Mouse (Mus musculus) urinary bladder, postnatal 4 days (tissue): ENCODE results near the gene Zfp420.
"Not testable (repeated sequence)": the region's sequence is repeated elsewhere in the genome, so short reads cannot be mapped to it uniquely, and the experiment has no call there.

ENCODE experiments used
- DNase-seq, 2 experiments: peaks; one replicate each; pipeline ENCODE4 v3.0.0; 2021 to 2022; ENCODE audit warnings: low spot score in 2 of 2

The Zfp420 gene

DNA sequence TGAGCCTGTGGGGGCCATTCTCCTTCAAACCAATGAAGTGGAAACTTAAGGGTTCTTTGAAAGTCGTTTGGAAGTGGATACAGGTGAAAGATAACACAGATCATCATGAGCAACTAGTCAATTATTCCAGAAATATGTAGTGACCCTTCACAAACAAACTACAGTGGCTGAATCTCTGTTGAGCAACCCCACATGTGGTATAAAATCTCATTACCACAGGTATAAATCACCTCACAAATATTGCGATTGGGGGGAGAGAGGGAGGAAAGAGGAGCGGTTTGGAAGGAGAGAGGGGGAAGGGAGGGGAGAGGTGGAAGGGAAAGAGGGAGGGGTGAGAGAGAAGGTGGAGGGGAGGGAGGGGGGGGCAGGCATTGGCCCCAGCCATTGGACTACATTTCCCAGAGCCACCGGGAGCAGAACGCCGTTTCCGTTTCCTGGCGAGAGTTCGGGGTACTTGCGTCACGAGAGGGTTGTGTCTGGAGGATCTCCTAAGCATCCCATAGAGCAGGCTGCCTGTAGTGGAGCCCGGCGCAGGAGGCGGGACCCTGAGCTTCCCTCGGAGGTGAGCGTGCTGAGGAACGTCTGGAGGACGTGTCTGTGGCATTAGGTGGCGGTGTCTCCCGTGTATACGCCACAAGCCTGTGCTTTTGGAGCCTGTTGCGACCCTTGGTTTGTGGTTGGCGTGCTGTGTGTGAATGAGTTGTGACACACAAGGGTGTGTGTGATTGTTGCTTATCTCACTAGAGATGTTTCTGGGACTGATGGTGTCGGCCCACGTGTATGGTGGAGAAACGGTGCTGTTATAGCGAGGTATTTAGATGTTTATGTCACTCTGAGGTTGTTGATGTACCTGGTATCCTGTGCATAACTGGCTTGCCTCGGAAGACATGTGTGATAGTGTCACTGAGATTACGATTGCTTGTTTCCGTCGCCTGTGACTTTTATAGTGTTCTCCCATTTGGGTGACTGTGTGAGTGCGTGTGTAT lies at the start of gene Zfp420:
Zfp420 (plus strand) TSS at position 448 of the 986 bp plus-strand sequence.
- DNase-seq: peak; percentile 77 to 81

DNA sequence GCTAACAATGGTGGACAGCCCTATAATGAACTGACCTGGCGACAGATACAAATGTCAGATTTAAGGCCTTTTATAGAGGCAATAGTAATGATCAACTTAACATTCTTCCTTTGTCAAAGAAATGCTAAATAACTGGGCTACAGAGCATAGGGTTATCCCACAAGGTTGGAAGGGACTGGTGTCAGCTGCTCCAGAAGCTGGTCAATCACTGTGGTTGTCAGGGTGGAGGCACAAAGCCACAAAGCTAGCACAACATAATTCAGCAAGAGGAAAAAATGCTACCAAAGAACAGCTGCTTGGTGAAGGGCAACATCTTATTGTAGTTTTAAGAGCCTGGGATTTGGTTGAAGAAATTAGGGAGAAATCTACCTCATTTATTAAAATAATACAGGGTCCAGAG lies 47.5 kb upstream of the Zfp420 start:
- no peak for DNase-seq

DNA sequence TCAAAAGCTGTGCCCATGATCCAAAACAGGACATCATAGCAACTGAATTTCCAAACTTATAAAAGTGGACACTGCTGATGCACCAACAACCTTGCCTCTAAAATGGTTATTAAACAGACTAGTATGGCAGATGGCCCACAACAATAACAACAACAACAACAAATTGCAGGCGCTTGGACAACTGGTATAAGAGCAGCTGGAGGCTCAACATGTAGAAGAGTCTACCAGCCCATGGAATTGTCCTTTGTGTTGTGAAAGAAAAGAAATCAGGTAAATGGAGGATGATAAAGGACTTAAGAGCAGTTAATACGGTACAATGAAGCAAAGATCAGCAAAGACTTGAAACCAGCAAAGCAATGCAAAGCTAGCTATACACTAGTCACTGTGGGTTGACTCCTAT lies 45.4 kb upstream of the Zfp420 start:
- no peak for DNase-seq

DNA sequence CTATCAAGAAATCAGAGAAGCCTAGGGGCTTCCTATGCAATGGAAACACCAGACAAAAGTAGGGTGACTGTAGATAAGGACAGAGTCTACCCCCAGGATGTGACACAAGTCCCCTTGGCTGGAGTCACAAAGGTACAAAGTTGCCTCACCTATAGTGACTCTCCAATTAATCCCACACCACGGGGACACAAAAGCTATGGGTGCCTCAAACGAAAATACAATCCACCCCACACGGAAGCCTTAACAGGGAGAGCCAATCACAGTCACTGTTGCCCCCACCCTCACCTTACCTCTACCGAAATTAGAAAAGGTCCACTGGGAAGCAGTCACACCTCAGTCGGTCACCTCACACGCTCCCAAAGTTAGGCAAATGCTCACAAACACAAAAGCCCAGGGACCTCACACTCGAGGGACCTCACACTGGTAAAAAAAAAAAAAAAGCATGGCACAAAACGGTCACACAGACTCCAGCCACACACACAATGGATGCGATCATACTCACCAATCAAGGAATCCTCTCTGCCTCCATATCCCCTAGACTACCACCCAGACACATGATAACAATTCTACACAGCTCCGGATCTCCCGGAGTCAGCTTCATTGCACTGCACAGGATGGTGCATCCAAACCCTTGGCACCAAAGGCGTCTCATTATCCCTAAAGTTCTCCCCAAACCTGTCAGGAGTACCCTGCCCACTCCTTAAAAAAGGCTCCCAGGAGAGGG lies 44.6 kb upstream of the Zfp420 start:
- no peak for DNase-seq

DNA sequence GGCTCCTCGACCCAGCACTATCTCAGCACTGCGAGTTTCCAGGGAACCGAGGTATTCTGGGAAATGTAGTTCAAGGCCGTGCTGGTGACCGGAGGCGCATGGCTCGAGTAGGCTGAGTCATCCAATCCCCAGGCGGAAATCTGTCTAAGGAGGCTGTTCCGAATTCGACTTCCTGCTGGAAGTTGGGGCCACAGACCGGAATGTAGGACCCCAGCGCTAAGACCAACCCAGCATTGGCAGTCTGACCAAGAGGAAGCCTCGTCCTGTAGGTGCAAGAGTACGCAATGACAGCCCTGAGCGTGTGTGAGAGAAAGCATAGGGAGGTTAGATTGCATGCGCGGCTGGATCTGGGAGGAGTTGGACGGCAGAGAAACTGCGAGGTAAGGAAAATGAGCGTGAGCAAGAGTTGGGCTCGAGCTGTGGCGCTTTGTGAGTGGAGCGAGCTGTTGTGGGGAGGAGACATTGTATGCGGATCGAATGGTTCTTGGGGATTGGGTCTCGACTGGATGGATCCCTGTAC lies 43.8 kb upstream of the Zfp420 start, which contains the start of gene Zfp790:
Zfp790 (plus strand) TSS at position 205 of the 520 bp plus-strand sequence.
- peak; percentile 83 to 84 for DNase-seq

DNA sequence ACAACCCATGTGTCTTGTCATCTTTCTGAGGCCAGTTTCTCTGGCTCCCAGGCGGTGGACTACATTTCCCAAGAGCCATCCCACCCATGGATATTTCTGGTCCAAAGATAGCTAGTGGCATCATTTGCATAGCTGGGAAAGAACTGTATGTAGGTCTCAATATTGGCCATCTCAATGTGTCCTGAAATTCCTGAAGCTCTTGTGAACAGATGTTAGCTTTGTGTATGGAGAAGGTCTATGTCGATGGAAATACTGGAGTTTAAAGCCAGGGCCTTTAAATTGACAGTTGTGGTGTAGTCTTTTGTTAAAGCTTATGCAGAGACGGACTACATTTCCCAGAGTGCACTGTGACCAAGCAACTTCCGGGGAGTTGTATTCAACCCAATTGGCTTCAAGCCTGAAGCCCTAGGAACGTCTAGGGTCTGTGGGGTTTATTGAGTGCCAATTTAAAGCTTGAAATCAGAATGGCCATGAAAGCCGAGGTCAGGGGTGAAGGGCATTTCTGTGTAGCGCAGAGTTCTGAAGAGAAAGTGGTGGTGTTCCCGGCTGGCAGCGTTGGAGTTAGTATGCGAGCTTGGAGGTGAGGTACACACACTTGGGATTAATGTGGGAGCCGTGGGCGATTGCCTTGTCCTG lies 41.0 kb upstream of the Zfp420 start:
- DNase-seq: peak in 1 of 2 experiments; percentile 38

DNA sequence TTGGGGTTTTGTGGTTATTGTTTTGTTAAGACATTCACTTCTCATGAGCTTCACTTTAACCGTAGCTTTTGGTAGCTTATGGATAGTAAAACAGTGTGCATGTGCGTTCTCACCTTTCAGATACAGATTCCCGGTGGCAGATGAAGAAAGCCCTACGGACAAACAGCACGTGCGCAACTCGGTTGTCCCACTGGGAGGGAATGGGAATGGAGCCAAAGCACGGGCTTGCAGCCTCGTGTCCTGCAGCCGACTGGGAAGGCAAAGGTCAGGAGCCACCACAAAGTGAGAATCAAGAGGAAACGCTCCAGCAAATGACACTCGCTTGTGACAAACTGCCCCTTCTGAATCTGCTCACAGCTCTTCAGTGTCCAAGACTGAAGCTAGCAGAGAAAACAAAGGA lies 31.8 kb upstream of the Zfp420 start:
- DNase-seq: no peak

DNA sequence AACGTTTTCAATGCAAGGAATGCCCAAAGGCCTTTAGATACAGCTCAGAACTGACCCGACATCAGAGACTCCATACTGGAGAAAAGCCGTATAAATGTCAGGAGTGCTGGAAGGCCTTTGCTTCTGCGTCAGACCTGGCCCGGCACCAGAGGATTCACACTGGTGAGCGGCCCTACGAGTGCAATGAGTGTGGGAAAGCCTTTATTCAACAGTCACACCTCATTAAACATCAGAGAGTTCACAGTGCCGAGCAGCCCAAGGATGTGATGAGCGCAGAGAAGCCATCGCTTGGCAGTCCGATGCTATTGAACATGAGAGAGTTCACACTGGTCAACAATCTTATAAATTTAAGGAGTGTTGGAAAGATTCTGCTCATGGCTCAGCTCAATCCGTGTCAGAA lies 30.0 kb upstream of the Zfp420 start:
- DNase-seq: no peak

DNA sequence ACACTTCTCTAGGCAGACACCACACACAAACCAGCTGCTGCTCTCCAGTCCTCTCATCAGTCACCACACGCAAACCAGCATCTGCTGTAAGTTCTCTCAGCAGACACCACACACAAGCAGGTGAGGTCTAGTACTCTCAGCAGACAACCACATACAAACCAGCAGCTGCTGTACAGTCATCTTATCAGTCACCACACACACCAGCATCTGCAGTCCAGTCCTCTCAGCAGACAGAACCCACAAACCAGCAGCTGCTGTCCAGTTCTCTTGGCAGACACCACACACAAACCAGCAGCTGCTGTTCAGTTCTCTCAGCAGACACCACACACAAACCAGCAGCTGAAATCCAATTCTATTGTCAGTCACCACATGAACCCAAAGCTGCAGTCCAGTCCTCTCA lies 23.0 kb upstream of the Zfp420 start:
- DNase-seq: no peak

DNA sequence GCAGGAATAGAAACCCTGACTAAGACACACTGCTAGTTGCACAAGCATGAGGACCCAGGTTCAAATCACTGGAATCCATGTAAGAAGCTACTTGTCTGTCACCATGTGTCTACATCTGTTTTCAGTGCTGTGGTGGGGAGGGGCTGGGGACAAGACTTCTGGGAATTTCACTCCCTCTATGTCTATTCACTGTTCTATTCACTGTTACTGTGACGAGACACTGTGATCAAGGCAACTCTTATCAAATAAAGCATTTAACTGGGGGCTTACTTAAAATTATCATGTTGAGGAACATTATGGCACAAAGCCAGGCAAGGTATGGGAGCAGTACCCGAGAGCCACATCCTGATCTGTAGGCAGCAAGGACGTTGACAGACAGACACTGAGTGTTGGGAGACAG lies 20.5 kb upstream of the Zfp420 start:
- DNase-seq: no peak

DNA sequence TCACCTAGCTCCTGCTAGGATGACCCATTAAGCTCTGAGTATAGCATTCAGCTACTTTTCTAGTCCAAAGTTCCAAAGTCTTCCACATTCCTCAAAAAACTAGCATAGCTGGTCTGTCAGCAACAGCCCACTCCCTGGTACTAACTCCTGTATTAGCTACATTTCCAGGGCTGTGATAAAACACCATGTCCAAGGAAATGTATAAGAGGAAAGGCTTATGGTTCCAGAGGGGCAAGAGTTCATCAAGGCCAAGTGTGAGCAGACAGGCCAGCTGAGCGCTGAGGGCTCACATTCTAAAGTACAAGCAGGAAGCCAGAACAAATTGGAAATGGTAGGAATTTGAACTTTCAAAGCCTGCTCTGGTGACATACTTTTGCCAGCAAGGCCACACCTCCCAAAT lies 17.7 kb upstream of the Zfp420 start:
- DNase-seq: no peak

DNA sequence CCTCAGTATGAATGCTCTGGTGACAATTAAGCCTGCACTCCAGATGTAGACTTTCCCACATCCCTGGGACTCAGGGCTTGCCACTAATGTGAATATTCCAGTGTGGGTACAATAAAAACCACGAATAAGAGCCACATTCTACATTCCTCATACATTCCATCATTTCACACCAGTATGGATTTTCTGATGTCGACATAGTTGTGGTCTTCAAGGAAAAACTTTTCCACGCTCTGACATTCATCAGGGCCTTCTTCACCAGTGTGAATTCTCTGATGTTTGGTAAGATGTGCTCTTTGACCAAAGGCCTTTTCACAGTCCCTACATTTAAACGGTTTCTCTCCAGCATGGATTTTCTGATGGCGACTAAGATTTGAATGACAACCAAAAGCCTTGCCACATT lies 15.2 kb upstream of the Zfp420 start:
- DNase-seq: no peak

DNA sequence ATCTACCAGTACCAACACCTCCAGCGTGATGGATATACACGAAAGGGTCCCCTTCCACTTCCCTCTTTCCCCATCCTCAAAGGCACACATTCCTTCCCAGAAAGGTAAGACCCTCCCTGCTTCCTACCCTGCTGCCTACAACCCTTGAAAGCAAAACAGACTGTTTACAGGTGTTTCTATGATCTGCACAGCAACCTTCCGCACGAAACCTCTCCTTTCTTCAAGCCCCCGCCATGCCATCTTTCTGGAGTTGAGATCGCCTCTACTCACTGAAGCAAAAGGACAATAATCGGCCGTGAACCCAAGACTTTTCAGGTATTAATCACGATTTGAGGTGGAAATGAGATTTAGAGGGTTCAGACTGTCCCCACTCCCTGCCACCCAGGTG lies 7.0 kb upstream of the Zfp420 start:
- no peak for DNase-seq

DNA sequence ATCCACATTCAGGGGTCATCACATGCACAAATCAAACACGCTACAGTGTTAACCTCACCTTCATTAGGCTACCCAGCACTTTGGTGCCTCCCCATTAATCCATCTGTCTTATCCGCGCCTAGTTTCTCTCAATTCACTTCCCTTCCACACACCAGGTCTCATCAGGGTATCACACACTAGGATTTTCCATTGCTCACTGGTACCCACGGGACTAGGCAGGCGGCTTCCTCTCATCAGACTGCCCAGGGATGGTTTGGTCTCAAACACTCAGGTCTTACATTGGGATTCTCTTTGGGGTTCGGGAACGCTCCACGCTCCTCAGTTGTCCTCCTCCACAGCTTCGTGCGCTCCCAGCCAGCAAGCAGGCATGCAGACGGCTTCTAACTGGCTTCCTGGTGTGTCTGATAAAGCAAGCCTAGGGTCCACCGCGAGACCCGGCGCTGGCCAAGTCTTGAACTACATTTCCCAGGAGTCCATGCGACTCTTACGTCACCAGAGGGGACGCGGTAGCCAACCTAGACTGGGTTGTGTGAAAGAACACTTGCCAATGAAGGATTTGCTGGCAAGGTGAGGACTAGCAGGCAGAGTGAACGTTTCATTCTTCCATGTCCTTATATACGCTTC lies 6.4 kb upstream of the Zfp420 start, which contains the start of gene Zfp940:
Zfp940 (minus strand) TSS at position 451 of the 624 bp plus-strand sequence.
- DNase-seq: peak; percentile 54 to 72

DNA sequence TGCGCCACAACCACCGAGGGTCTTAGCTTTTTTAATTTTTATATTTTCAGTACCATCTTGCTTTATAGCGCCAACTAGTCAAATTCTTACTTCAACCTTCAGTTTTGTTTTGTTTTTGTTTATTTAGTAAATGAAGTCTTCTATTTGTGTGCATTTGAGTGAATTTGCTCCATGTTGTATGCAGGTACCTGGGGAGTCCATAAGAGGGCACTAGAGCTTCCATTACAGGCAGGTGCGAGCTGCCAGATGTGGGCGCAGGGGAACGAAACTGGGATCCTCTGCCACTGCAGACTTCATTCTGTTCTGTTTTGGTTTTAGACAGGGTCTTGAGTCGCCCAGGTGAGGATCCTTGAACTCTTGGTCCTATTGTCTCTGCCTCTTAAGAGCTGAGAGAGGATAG lies 1.9 kb downstream of the Zfp420 start:
- no peak for DNase-seq

DNA sequence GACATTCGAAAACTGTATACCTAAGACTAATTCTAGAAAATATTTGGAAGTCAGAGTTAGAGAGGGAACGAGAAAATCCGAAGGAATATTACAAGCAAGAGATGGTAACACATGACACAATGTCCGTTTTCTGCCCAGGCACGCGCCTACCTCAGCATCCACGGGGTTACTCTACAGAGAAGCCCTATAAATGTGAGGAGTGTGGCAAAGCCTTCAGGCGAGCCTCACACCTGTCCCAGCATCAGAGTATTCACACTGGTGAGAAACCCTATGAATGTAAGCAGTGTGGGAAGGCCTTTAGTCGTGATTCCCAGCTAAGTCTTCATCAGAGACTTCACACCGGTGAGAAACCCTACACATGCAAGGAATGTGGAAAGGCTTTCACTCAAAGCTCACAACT lies 14.5 kb downstream of the Zfp420 start:
- DNase-seq: no peak

DNA sequence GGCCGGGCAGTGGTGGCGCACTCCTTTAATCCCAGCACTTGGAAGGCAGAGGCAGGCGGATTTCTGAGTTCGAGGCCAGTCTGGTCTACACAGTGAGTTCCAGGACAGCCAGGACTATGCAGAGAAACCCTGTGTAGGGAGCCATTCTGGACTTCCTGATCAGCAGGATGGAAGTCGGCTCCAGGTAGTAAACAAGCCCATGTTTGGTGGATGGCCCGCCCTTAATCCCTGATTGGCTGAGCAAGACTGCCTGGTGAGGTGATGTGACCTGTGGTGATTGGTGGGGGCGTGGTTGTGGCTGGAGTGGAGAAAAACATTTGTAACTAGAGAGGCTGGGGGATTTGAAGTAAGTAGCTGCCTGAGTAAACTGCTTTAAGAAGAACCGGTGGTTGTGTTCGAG lies 17.8 kb downstream of the Zfp420 start:
- not testable (repeated sequence) for DNase-seq

DNA sequence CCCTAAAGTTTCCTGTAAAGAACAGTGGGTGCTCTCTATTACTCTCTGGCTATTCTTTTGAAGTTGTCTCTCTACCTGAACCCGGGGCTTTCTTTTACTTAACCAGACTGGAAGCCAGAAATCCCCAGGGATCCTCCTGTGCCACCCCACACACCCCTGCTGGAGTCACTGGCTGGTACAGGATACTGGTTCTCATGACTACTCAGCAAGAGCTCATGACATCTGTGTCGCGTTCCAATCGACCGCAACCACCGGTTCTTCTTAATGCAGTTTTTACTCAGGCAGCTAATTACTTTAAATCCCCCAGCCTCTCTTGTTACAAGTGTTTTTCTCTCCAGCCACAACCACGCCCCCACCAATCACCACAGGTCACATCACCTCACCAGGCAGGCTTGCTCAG lies 20.3 kb downstream of the Zfp420 start:
- no peak for DNase-seq

DNA sequence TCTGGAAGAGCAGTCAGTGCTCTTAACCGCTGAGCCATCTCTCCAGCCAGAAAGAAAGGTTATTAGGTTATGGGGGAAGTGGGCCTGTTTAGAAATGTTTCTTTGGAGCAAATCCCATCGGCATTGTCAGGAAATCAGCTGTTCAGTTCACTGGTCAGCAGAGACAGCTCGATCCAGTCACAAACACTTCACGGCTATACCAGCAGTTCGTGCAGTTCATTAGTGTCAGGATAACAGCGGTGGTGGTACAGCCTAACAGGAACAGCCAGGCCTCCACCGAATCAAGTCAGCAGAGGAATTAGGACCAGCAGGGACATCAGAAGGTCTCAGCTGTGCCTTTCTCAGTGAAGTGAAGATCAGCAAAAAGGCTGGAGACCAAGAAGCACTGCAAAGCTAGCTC lies 21.1 kb downstream of the Zfp420 start:
- no peak for DNase-seq

DNA sequence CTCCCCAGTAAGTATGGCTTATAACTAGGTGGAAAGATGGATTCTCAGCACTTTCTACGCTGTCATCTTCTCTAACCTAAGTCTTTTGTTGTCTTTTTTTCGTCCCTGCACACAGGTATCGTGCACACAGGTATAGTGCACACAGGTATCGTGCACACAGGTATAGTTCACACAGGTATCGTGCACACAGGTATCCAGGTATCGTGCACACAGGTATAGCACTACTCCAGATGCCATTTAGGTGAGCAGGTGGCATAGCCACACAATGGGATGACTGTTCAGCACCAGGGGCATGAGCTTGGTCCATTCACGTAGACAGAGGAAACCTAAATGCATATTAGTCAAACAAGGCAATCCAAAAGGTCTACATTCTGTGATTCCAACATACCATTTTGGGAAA lies 30.7 kb downstream of the Zfp420 start:
- DNase-seq: no peak

DNA sequence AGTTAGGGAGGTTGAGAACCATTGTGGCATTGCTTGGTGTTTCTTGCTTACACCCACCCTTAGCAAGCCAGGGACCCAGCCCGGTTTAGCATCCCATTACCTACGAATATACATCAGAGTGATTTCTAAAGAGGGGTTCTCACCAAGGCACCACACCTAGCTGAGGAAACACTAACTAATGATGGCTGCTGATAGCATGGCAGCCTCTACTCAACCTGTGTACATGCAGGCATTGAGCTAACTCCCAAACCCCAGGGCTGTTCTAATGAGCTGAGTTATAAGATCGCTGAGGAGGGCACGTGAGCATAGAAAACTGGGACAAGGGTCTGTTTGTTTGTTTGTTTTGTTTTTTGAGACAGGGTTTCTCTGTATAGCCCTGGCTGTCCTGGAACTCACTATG lies 33.0 kb downstream of the Zfp420 start:
- DNase-seq: no peak

DNA sequence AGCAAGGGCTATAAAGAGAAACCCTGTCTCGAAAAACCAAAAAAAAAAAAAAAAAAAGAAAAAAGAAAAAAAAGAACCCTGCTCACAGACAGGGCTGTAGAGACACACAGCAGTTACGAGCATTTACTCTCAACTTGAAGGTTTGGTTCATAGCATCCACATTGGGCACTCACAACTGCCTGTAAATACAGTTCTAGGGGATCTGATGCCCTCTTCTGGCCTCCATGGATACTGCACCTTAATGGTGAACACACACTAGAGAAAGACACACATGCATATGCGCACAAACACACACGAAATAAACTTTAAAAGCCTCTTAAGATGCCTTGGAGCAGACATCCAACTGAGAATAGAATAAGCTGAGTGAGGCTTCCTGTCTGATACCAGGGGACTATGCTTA lies 38.6 kb downstream of the Zfp420 start:
- no peak for DNase-seq
